Comparison of ENCODE assay signal across 9 mouse cellular contexts in genomic region chr1:36269121-36269795, GRCm38 (mm10). TPM values are rescaled to one million over a fixed set of nuclear protein-coding genes. Genes with fewer than 3 reads are reported as not detected.
DNase-seq lines count a peak whose midpoint lies in the region; ATAC-seq and TF ChIP-seq lines count a peak whose summit lies in the region.
"Had no signal": no experiment of that assay in that cellular context is flagged by ENCODE, and none has a peak within 500 bp of the region (broad histone marks: within the 10 kb centered on the region; RNA-seq: fewer than 3 reads in every experiment).

No protein-coding gene starts in this region.

- H3K27ac ChIP-seq in liver, embryonic 11.5 days (ENCODE audit: low read depth, low read length) = no peak overlapping the region
- no peak overlapping the region for H3K27ac ChIP-seq in liver, postnatal 0 days (ENCODE audit: low read depth)
- H3K27ac ChIP-seq in embryonic facial prominence, embryonic 15.5 days (replicated peaks) = no peak overlapping the region
- H3K27ac ChIP-seq in hindbrain, embryonic 16.5 days (ENCODE audit: low read depth, low read length) = no peak overlapping the region
- H3K27ac ChIP-seq in neural tube, embryonic 13.5 days (replicated peaks) = no peak overlapping the region
- no peak overlapping the region for H3K27ac ChIP-seq in thymus, adult 2 months (ENCODE audit: control insufficient read depth, insufficient read depth, low read length)

- no peak overlapping the region; the same call in 1 of the 2 replicates for H3K9ac ChIP-seq in liver, embryonic 11.5 days (ENCODE audit: low read depth, low read length)
- no peak overlapping the region for H3K9ac ChIP-seq in liver, postnatal 0 days (replicated peaks)
- H3K9ac ChIP-seq in embryonic facial prominence, embryonic 15.5 days = no peak overlapping the region
- no peak overlapping the region for H3K9ac ChIP-seq in hindbrain, embryonic 16.5 days (ENCODE audit: low read depth, low read length)
- peak overlapping the region; percentile 43; the same call in 1 of the 2 replicates for H3K9ac ChIP-seq in neural tube, embryonic 13.5 days

- DNase-seq in liver, embryonic 11.5 days (ENCODE audit: low spot score) = no peak
- no peak for DNase-seq in liver, postnatal 0 days
- no peak for DNase-seq in thymus, adult 2 months
- DNase-seq in cerebellum, postnatal 36 days = no peak
- DNase-seq: right cerebral cortex, postnatal 14 days had no signal

- H3K36me3 ChIP-seq in liver, embryonic 11.5 days (ENCODE audit: control insufficient read depth, insufficient read depth, low read length) = no peaks in the 10 kb centered on the region
- no peaks in the 10 kb centered on the region for H3K36me3 ChIP-seq in liver, postnatal 0 days (replicated peaks; ENCODE audit: insufficient read depth, low read length)
- H3K36me3 ChIP-seq in embryonic facial prominence, embryonic 15.5 days = no peaks in the 10 kb centered on the region
- no peaks in the 10 kb centered on the region for H3K36me3 ChIP-seq in hindbrain, embryonic 16.5 days (ENCODE audit: control insufficient read depth, insufficient read depth, low read length)
- H3K36me3 ChIP-seq in neural tube, embryonic 13.5 days = no peaks in the 10 kb centered on the region
- no peaks in the 10 kb centered on the region for H3K36me3 ChIP-seq in thymus, adult 2 months (ENCODE audit: control insufficient read depth, insufficient read depth, low read length)

- no peak for TF ChIP-seq EP300 in liver, postnatal 0 days (IDR thresholded peaks at IDR 0.05; ENCODE audit: low read depth)

- TF ChIP-seq CTCF in liver, postnatal 0 days (IDR thresholded peaks at IDR 0.05; ENCODE audit: low read depth) = no peak
- no peak for TF ChIP-seq CTCF in thymus, adult 2 months (IDR thresholded peaks at IDR 0.05; ENCODE audit: borderline replicate concordance, control insufficient read depth, extremely low read depth, insufficient read depth, low read length, poor library complexity)

- TF ChIP-seq POLR2A in thymus, adult 2 months (IDR thresholded peaks at IDR 0.05; ENCODE audit: control insufficient read depth, extremely low read depth, insufficient read depth, low read length, poor library complexity) = no peak

- peaks cover 11% of the 10 kb centered on the region; the same call in 1 of the 2 replicates for H3K27me3 ChIP-seq in liver, embryonic 11.5 days (replicated peaks; ENCODE audit: control insufficient read depth, insufficient read depth, low read length)
- H3K27me3 ChIP-seq in liver, postnatal 0 days (ENCODE audit: insufficient read depth, low read length) = no peaks in the 10 kb centered on the region
- peaks cover 23% of the 10 kb centered on the region for H3K27me3 ChIP-seq in embryonic facial prominence, embryonic 15.5 days
- H3K27me3 ChIP-seq in hindbrain, embryonic 16.5 days (replicated peaks; ENCODE audit: control insufficient read depth, insufficient read depth, low read length) = 0 out of 2 replicates have a peak, but pooled peaks cover 2% of the 10 kb centered on the region
- H3K27me3 ChIP-seq in neural tube, embryonic 13.5 days = peaks cover 22% of the 10 kb centered on the region
- H3K27me3 ChIP-seq in thymus, adult 2 months (ENCODE audit: control insufficient read depth, insufficient read depth, low read length) = no peaks in the 10 kb centered on the region

- H3K4me1 ChIP-seq in liver, embryonic 11.5 days (replicated peaks; ENCODE audit: control insufficient read depth, insufficient read depth, low read length) = peaks cover 43% of the 10 kb centered on the region
- peaks cover 34% of the 10 kb centered on the region for H3K4me1 ChIP-seq in liver, postnatal 0 days (ENCODE audit: insufficient read depth)
- peaks cover 13% of the 10 kb centered on the region; the same call in 1 of the 2 replicates for H3K4me1 ChIP-seq in embryonic facial prominence, embryonic 15.5 days
- H3K4me1 ChIP-seq in hindbrain, embryonic 16.5 days (ENCODE audit: control insufficient read depth, insufficient read depth, low read depth, low read length) = no peaks in the 10 kb centered on the region; the same call in 1 of the 2 replicates
- peaks cover 4% of the 10 kb centered on the region; the same call in 1 of the 2 replicates for H3K4me1 ChIP-seq in neural tube, embryonic 13.5 days (replicated peaks)
- peaks cover 56% of the 10 kb centered on the region for H3K4me1 ChIP-seq in thymus, adult 2 months (replicated peaks; ENCODE audit: control insufficient read depth, insufficient read depth, low read length)

- H3K4me3 ChIP-seq in liver, embryonic 11.5 days (ENCODE audit: low read depth, low read length) = no peak overlapping the region
- H3K4me3 ChIP-seq in liver, postnatal 0 days (ENCODE audit: low read depth, low read length) = no peak overlapping the region
- H3K4me3 ChIP-seq in embryonic facial prominence, embryonic 15.5 days (replicated peaks) = peak overlapping the region; percentile 2; the same call in 1 of the 2 replicates
- peak overlapping the region; percentile 26 for H3K4me3 ChIP-seq in hindbrain, embryonic 16.5 days (ENCODE audit: low read length)
- H3K4me3 ChIP-seq in neural tube, embryonic 13.5 days = peak overlapping the region; percentile 22
- H3K4me3 ChIP-seq in thymus, adult 2 months (ENCODE audit: control insufficient read depth, insufficient read depth, low read length) = no peak overlapping the region

- 49% methylated on average over 54 of the region's 54 CpGs for WGBS in liver, embryonic 11.5 days
- 71% methylated on average over 54 of the region's 54 CpGs for WGBS in liver, postnatal 0 days (ENCODE audit: insufficient replicate concordance)
- WGBS in embryonic facial prominence, embryonic 15.5 days = 43% methylated on average over 54 of the region's 54 CpGs
- 39% methylated on average over 54 of the region's 54 CpGs for WGBS in hindbrain, embryonic 16.5 days
- WGBS in neural tube, embryonic 13.5 days = 40% methylated on average over 54 of the region's 54 CpGs
- 93% methylated on average over 54 of the region's 54 CpGs for WGBS in thymus, adult 2 months

- ATAC-seq in liver, embryonic 11.5 days (replicated peaks; ENCODE audit: low FRiP score) = no peak
- no peak for ATAC-seq in liver, postnatal 0 days
- no peak for ATAC-seq in embryonic facial prominence, embryonic 15.5 days (ENCODE audit: insufficient number of reproducible peaks, low FRiP score, low TSS enrichment, low read depth)
- ATAC-seq in hindbrain, embryonic 16.5 days = peak; percentile 43; the same call in 1 of the 2 replicates
- ATAC-seq in neural tube, embryonic 13.5 days (ENCODE audit: low read depth) = 0 out of 2 replicates have a peak, but pooled peaks have one; percentile 36
- ATAC-seq: inflammation-experienced regulatory T-cells, adult 6 months had no signal

- H3K9me3 ChIP-seq in liver, embryonic 11.5 days (ENCODE audit: control insufficient read depth, low read length) = no peaks in the 10 kb centered on the region
- no peaks in the 10 kb centered on the region for H3K9me3 ChIP-seq in liver, postnatal 0 days (ENCODE audit: low read length)
- H3K9me3 ChIP-seq in embryonic facial prominence, embryonic 15.5 days (replicated peaks) = no peaks in the 10 kb centered on the region
- H3K9me3 ChIP-seq in hindbrain, embryonic 16.5 days (ENCODE audit: control insufficient read depth, low read length) = no peaks in the 10 kb centered on the region
- no peaks in the 10 kb centered on the region for H3K9me3 ChIP-seq in neural tube, embryonic 13.5 days

- peak overlapping the region; percentile 39 for H3K4me2 ChIP-seq in liver, embryonic 11.5 days
- no peak overlapping the region for H3K4me2 ChIP-seq in liver, postnatal 0 days (ENCODE audit: low read depth, low read length)
- peak overlapping the region; percentile 38 for H3K4me2 ChIP-seq in embryonic facial prominence, embryonic 15.5 days (replicated peaks)
- peak overlapping the region; percentile 48 for H3K4me2 ChIP-seq in hindbrain, embryonic 16.5 days (ENCODE audit: low read length)
- H3K4me2 ChIP-seq in neural tube, embryonic 13.5 days = peak overlapping the region; percentile 44

RNA-seq across cellular contexts. Expression of gene Neurl3, which starts 5.2 kb away (rescaled TPM):
- 4.5 and 4.6 TPM in 2 replicates for polyA plus RNA-seq in liver, embryonic 11.5 days (2014; fragmentation: Nextera tagmentation; extraction: Ambion mirVana)
- 4.4 and 4.7 TPM in 2 replicates for polyA plus RNA-seq in liver, postnatal 0 days (2015; fragmentation: Nextera tagmentation; extraction: Ambion mirVana)
- 1.5 and 2.2 TPM in 2 replicates for polyA plus RNA-seq in embryonic facial prominence, embryonic 15.5 days (2015; fragmentation: Nextera tagmentation; extraction: Ambion mirVana)
- 1.4 and 2.0 TPM in 2 replicates for polyA plus RNA-seq in hindbrain, embryonic 16.5 days (2015; fragmentation: Nextera tagmentation; extraction: Ambion mirVana)
- 1.0 TPM in 2 replicates for polyA plus RNA-seq in neural tube, embryonic 13.5 days (2015; fragmentation: Nextera tagmentation; extraction: Ambion mirVana)
- 13.4 and 14.3 TPM in 2 replicates for polyA plus RNA-seq in thymus, adult 2 months (2012; rRNA removed)

RNA-seq across cellular contexts. Expression of gene Uggt1, which starts 24.7 kb away (rescaled TPM):
- polyA plus RNA-seq in liver, embryonic 11.5 days (2014; fragmentation: Nextera tagmentation; extraction: Ambion mirVana) = 54.4 and 55.8 TPM in 2 replicates
- polyA plus RNA-seq in liver, postnatal 0 days (2015; fragmentation: Nextera tagmentation; extraction: Ambion mirVana) = 15.4 and 15.8 TPM in 2 replicates
- 56.8 and 57.2 TPM in 2 replicates for polyA plus RNA-seq in embryonic facial prominence, embryonic 15.5 days (2015; fragmentation: Nextera tagmentation; extraction: Ambion mirVana)
- polyA plus RNA-seq in hindbrain, embryonic 16.5 days (2015; fragmentation: Nextera tagmentation; extraction: Ambion mirVana) = 40.2 and 48.8 TPM in 2 replicates
- polyA plus RNA-seq in neural tube, embryonic 13.5 days (2015; fragmentation: Nextera tagmentation; extraction: Ambion mirVana) = 47.1 and 52.0 TPM in 2 replicates
- 31.8 and 33.0 TPM in 2 replicates for polyA plus RNA-seq in thymus, adult 2 months (2012; rRNA removed)

RNA-seq across cellular contexts. Expression of gene Arid5a, which starts 38.3 kb away (rescaled TPM):
- polyA plus RNA-seq in liver, embryonic 11.5 days (2014; fragmentation: Nextera tagmentation; extraction: Ambion mirVana) = 2.4 and 3.9 TPM in 2 replicates
- polyA plus RNA-seq in liver, postnatal 0 days (2015; fragmentation: Nextera tagmentation; extraction: Ambion mirVana) = 5.8 and 6.3 TPM in 2 replicates
- 15.5 and 16.1 TPM in 2 replicates for polyA plus RNA-seq in embryonic facial prominence, embryonic 15.5 days (2015; fragmentation: Nextera tagmentation; extraction: Ambion mirVana)
- polyA plus RNA-seq in hindbrain, embryonic 16.5 days (2015; fragmentation: Nextera tagmentation; extraction: Ambion mirVana) = 6.7 and 7.1 TPM in 2 replicates
- 4.4 and 5.0 TPM in 2 replicates for polyA plus RNA-seq in neural tube, embryonic 13.5 days (2015; fragmentation: Nextera tagmentation; extraction: Ambion mirVana)
- polyA plus RNA-seq in thymus, adult 2 months (2012; rRNA removed) = 51.7 and 57.2 TPM in 2 replicates

Comparison
In these comparisons a context has a peak if more than half of its experiments do, and no peak if none do; other contexts are left out.
1. ATAC-seq: peak in hindbrain, embryonic 16.5 days (single experiment) and neural tube, embryonic 13.5 days (single experiment); none in liver, embryonic 11.5 days (single experiment), liver, postnatal 0 days (single experiment) and embryonic facial prominence, embryonic 15.5 days (single experiment).
2. H3K4me3 ChIP-seq: peak in embryonic facial prominence, embryonic 15.5 days (single experiment), hindbrain, embryonic 16.5 days (single experiment) and neural tube, embryonic 13.5 days (single experiment); none in liver, embryonic 11.5 days (single experiment), liver, postnatal 0 days (single experiment) and thymus, adult 2 months (single experiment).